Mouse (Mus musculus) intestine, embryonic 16.5 days (tissue): Measurements from ENCODE around the gene Olfr239. TPM values are rescaled to one million over a fixed set of nuclear protein-coding genes. Genes with fewer than 3 reads are reported as not detected.
"Not testable (repeated sequence)": the region's sequence is repeated elsewhere in the genome, so short reads cannot be mapped to it uniquely, and the experiment has no call there.

Source experiments
- ATAC-seq: fragments of 200-750 bp; cut with Nextera tagmentation; 2 replicates; pipeline ENCODE4 v1.8.0; 2017; ENCODE audit warnings: moderate TSS enrichment, moderate library complexity
- H3K27ac ChIP-seq: fragments of 300-500 bp; sonication (generic); 2 replicates; pipeline ENCODE4 v1.5.1; 2014; ENCODE audit warnings: mild to moderate bottlenecking, low read length
- H3K27me3 ChIP-seq: fragments of 300-500 bp; sonication (generic); replicated peaks from 2 replicates; pipeline ENCODE4 v1.6.1; 2014; ENCODE audit warnings: low read length, control low read depth, mixed read lengths; ENCODE audit not compliant: control insufficient read depth, insufficient read depth
- H3K36me3 ChIP-seq: fragments of 300-500 bp; sonication (generic); 2 replicates; pipeline ENCODE4 v1.6.1; 2014; ENCODE audit warnings: low read length, control low read depth; ENCODE audit not compliant: control insufficient read depth, insufficient read depth
- H3K4me1 ChIP-seq: fragments of 300-500 bp; sonication (generic); 2 replicates; pipeline ENCODE4 v1.6.1; 2014; ENCODE audit warnings: low read length, control low read depth, mixed read lengths; ENCODE audit not compliant: control insufficient read depth, insufficient read depth
- H3K4me2 ChIP-seq: fragments of 300-500 bp; sonication (generic); 2 replicates; pipeline ENCODE4 v1.6.1; 2014; ENCODE audit warnings: low read depth, low read length, control low read depth
- H3K4me3 ChIP-seq: fragments of 300-500 bp; sonication (generic); 2 replicates; pipeline ENCODE4 v1.5.1; 2014; ENCODE audit warnings: mild to moderate bottlenecking, low read length
- H3K9ac ChIP-seq: fragments of 300-500 bp; sonication (generic); 2 replicates; pipeline ENCODE4 v1.6.1; 2014; ENCODE audit warnings: low read depth, low read length
- H3K9me3 ChIP-seq: fragments of 300-500 bp; sonication (generic); 2 replicates; pipeline ENCODE4 v1.6.1; 2016; ENCODE audit warnings: low read length, control low read depth; ENCODE audit not compliant: control insufficient read depth
- WGBS: fragments of 180-500 bp; shearing (Covaris S2); extraction: QIAGEN DNeasy Blood & Tissue Kit; methylation state at CpG from one replicate; pipeline ENCODE4 v1.1.7; 2014; 5-methylcytosine and 5-hydroxymethylcytosine counted together
- polyA plus RNA-seq: library from polyadenylated mRNA; unstranded; fragments of >200 nt; fragmentation: Nextera tagmentation; extraction: Ambion mirVana; gene quantifications from 2 replicates; pipeline ENCODE4 v1.2.1, GENCODE M21; 2015

Gene Olfr239
- polyA plus RNA-seq, result not detected in 2 replicates

DNA sequence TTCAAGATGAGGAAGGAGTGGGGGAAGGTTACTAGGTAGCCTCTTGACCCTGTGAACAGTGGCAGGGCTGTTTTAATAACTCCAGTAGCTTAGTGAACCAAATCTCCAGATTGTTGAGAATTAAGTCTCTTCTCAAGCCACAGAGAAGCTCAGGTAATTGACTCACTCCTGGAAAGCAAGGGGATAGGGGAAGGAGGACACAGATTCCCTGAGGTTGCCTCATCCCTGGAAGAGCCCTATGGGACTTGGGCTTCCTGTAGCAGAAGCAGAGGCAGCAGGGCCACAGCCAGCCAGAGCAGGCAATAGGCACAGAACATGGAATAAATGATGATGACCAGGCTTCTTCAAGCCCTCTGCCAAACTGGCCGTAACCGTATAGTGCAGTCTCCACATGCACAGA is at the start of gene Olfr239:
Gene Olfr239 (plus strand): TSS at position 301 of the 400 bp plus-strand sequence.
- H3K9ac ChIP-seq, H3K4me1 ChIP-seq, H3K27me3 ChIP-seq, H3K4me2 ChIP-seq, H3K27ac ChIP-seq, ATAC-seq, H3K36me3 ChIP-seq, H3K9me3 ChIP-seq, H3K4me3 ChIP-seq: not testable (repeated sequence)
- WGBS, result no CpG with 5 or more reads among the region's 2 CpGs

GRCm38 (mm10) chr17:33168147-33168546 is 23.0 kb upstream of the Olfr239 start, which contains the start of gene Olfr55:
Gene Olfr55 (plus strand): TSS chr17:33168447.
- not testable (repeated sequence) for ATAC-seq, H3K27ac ChIP-seq, H3K4me2 ChIP-seq, H3K27me3 ChIP-seq, H3K4me1 ChIP-seq, H3K36me3 ChIP-seq, H3K4me3 ChIP-seq, H3K9me3 ChIP-seq, H3K9ac ChIP-seq
- 88% methylated on average over 1 of the region's 1 CpGs for WGBS

- Histone ChIP-seq H3K27ac (no peak within 1 kb of the TSS), H3K27me3 (no peaks in the 10 kb centered on the region), H3K9ac (no peak within 1 kb of the TSS), H3K36me3 (no peaks in the 10 kb centered on the region), H3K9me3 (no peaks in the 10 kb centered on the region), H3K4me1 (no peaks in the 10 kb centered on the region), H3K4me2 (no peak within 1 kb of the TSS), H3K4me3 (no peak within 1 kb of the TSS)
- 81% methylated on average over 2 of the region's 2 CpGs for WGBS
- ATAC-seq, result no peak
These were observed 30.5 kb downstream of the Olfr239 start, which contains the start of gene Olfr1564 for GRCm38 (mm10) chr17:33221590-33221989. Gene Olfr1564 (minus strand): TSS chr17:33221690.

DNA sequence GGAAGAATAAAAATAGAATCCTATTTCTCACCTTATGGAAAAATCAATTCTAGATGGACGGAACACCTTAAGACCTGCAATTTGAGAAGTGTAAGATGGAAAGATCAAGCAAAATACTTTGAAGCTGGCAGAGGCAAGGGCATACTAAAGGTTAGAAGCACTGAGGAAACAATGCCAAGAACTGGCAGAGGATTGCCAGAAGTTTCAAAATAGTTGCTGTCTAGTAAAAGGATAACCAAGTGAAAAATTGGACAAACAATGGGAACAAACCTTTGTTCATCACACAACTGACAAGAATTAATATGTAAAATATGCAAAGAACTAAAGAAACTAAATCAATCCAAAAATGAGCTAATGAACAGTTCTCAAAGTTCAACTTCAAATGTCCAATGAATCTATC is 45.5 kb downstream of the Olfr239 start:
- H3K36me3 ChIP-seq, H3K9me3 ChIP-seq, ATAC-seq, H3K4me2 ChIP-seq, H3K4me3 ChIP-seq, H3K9ac ChIP-seq, H3K4me1 ChIP-seq, H3K27me3 ChIP-seq, H3K27ac ChIP-seq: not testable (repeated sequence)
- WGBS, result 93% methylated on average over 1 of the region's 1 CpGs

Other genes with a start within 250 kb of the Olfr239 start
- 30.5 and 36.7 TPM in 2 replicates for gene Cyp4f13, start 243.9 kb upstream of the Olfr239 start, polyA plus RNA-seq
- 9.6 and 11.5 TPM in 2 replicates for gene Zfp472, start 225.5 kb upstream of the Olfr239 start, polyA plus RNA-seq
- 8.2 TPM in 2 replicates for gene Zfp952, start 198.2 kb upstream of the Olfr239 start, polyA plus RNA-seq
- gene Zfp763, start 157.9 kb upstream of the Olfr239 start, polyA plus RNA-seq, result 8.4 and 8.9 TPM in 2 replicates
- gene 4921501E09Rik, start 123.2 kb upstream of the Olfr239 start, polyA plus RNA-seq, result not detected in 2 replicates
- 5.1 and 5.2 TPM in 2 replicates for gene Zfp563, start 102.0 kb upstream of the Olfr239 start, polyA plus RNA-seq
- not detected in 2 replicates for gene Morc2b, start 51.6 kb upstream of the Olfr239 start, polyA plus RNA-seq
- gene Olfr55, start 22.9 kb upstream of the Olfr239 start, polyA plus RNA-seq, result not detected in 2 replicates
- gene Olfr1564, start 30.4 kb downstream of the Olfr239 start, polyA plus RNA-seq, result not detected in 2 replicates
- 11.0 and 11.4 TPM in 2 replicates for gene Zfp955a, start 63.8 kb downstream of the Olfr239 start, polyA plus RNA-seq
- not detected in 2 replicates for gene Olfr63, start 73.4 kb downstream of the Olfr239 start, polyA plus RNA-seq
- 7.4 and 8.9 TPM in 2 replicates for gene Zfp955b, start 98.2 kb downstream of the Olfr239 start, polyA plus RNA-seq
- 5.6 and 6.0 TPM in 2 replicates for gene Zfp81, start 167.6 kb downstream of the Olfr239 start, polyA plus RNA-seq
- gene Zfp101, start 203.3 kb downstream of the Olfr239 start, polyA plus RNA-seq, result 8.3 and 9.5 TPM in 2 replicates
- gene Actl9, start 241.6 kb downstream of the Olfr239 start, polyA plus RNA-seq, result not detected in 2 replicates